Mouse (Mus musculus) thymus, postnatal 36 days (tissue): ENCODE results near the gene Gm43191.

Experiments
- DNase-seq, 2 experiments: peaks; one replicate each; pipeline ENCODE4 v3.0.0; 2022; ENCODE audit warnings: mixed read lengths in 2 of 2

Gene Gm43191

GRCm38 (mm10) chr3:116620636-116621370, 60.3 kb downstream of the Gm43191 start:
- no peak for DNase-seq

GRCm38 (mm10) chr3:116618855-116619254, 62.2 kb downstream of the Gm43191 start:
- DNase-seq: no peak

GRCm38 (mm10) chr3:116615318-116616068, 65.6 kb downstream of the Gm43191 start:
- no peak for DNase-seq

GRCm38 (mm10) chr3:116614295-116614892, 66.7 kb downstream of the Gm43191 start, which contains the start of gene Trmt13:
TSS of gene Trmt13 (minus strand) at chr3:116614587.
- no peak for DNase-seq

- DNase-seq: no peak
Measured at GRCm38 (mm10) chr3:116604570-116604969, 76.5 kb downstream of the Gm43191 start.

GRCm38 (mm10) chr3:116601781-116602180, 79.3 kb downstream of the Gm43191 start:
- no peak for DNase-seq

GRCm38 (mm10) chr3:116601005-116601404, 80.1 kb downstream of the Gm43191 start:
- no peak for DNase-seq

GRCm38 (mm10) chr3:116599705-116600104, 81.4 kb downstream of the Gm43191 start:
- no peak for DNase-seq

- no peak for DNase-seq
Measured at GRCm38 (mm10) chr3:116595603-116595991, 85.5 kb downstream of the Gm43191 start.

GRCm38 (mm10) chr3:116594728-116595602, 86.1 kb downstream of the Gm43191 start, which contains the start of gene Sass6:
TSS of gene Sass6 (plus strand) at chr3:116594982.
- DNase-seq: peak; percentile 96 to 98

GRCm38 (mm10) chr3:116594076-116594727, 86.9 kb downstream of the Gm43191 start:
- no peak for DNase-seq
